Mouse (Mus musculus) heart, postnatal 10 days (tissue): ENCODE measurements at regions not wholly inside any gene's neighbourhood (a gene's known extent, or its start where the extent isn't known, plus 50 kb on each side); places are given as distances from the start of the nearest gene placed in this dataset.

Experiments
- DNase-seq, 2 experiments: peaks; one replicate each; pipeline ENCODE4 v3.0.0; 2021
- intact Hi-C: fragments of 180-260 bp; cut with DNase I; formaldehyde crosslinking; loops from one replicate; pipeline ENCODE4 v1.15.1; 2025

GRCm38 (mm10) chr4:97283099-97283498 is 100.1 kb upstream of the Gm10192 start:
- intact Hi-C loops, result no loop called here

GRCm38 (mm10) chr4:97282643-97283042 is 99.7 kb upstream of the Gm10192 start:
- DNase-seq, result peak; percentile 57 to 58
- intact Hi-C loops, result no loop called here

More at GRCm38 (mm10) chr4:97283099-97283498, 100.1 kb upstream of the Gm10192 start:
- peak in 1 of 2 experiments; percentile 3 for DNase-seq

- intact Hi-C loops, result no loop called here
- DNase-seq, result no peak
These were observed 98.3 kb upstream of the Gm10192 start for GRCm38 (mm10) chr4:97281126-97281779.

DNA sequence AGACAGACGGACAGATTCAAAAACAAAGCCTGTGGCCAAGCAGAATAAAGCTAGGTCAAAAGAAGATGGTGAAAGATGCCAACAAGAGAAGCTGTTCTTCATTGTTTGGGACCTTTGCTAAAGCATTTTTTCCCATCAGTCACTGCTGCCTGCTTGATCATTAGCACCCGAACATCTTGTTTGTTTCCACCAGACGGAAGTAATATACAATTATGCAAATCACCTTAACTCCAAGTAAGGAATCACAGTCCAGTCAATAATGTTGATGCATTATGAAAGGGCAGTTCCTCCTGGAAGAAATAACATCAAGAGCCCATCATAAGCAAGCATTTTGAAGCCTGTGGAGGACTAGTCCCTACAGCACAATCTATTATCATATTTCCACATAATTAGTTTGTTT is 97.7 kb upstream of the Gm10192 start:
- intact Hi-C loops, result no loop called here

DNA sequence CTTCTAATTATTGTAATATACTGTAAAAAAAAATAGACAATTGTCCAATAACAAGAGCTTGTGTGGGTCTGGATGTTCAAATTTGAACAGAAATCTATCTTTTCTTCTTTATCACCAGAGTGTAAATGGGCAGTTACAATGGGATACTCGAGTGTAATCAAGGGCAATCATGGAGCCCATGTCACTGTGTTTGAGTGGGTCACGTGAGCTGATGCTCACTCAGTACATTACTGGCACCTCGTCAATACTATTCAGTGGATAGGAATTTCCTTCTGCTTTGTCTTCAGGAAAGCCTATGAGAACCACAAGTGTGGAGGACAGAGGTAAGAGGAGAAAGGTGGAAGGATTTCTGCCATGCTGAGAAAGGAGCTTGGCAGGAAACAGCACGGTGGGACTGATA is 54.0 kb upstream of the Gm10192 start:
- intact Hi-C loops, result no loop called here

More for the DNA sequence above, 97.7 kb upstream of the Gm10192 start:
- no peak for DNase-seq

DNA sequence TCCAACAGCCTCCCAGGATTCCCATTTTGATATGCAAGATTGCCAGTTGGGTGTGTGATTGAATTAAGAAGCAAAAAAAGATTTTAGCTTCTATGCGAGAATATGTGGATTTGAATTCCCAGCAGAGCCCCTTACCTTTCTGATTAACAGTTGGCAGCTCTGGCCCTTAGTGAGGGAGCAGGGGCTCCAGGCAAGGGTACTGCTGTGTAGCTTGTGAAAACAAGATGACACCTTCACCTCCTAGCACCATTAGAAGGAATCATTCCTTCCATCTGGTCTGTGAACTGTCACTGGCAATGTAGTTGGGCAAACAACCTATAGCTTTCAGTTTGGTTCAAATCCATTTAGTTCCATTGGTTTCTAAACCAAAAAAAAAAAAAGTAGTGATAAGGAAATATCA is 53.4 kb upstream of the Gm10192 start:
- intact Hi-C loops, result no loop called here
- no peak for DNase-seq

More for the DNA sequence above, 54.0 kb upstream of the Gm10192 start:
- DNase-seq, result no peak

DNA sequence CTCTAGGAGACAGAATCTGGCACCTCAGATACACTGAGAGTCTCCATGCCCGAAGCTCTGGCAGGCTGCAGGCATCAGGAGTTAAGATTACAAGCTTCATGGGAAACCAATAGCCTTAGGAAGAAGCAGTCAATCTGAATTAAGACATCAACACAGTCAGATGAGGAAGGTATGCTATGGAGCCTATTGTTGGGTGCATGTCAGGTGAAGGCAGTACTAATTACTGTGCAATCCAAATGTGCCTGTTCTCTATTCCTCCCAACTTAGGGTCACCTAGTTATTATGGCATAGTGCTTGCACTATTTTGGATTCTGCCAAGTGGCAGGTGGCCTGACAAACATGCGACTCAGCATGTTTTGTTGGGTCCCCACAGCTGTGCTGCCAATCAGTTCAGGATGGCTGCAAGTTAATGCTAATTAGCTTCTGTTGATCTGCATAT is 53.0 kb upstream of the Gm10192 start:
- no peak for DNase-seq
- intact Hi-C loops, result no loop called here
